Mouse (Mus musculus): ENCODE results near the gene Ccm2. TPM values are rescaled to one million over a fixed set of nuclear protein-coding genes. Genes with fewer than 3 reads are reported as not detected.

Ccm2 gene
- polyA plus RNA-seq, 1 experiment = 60.8 TPM

DNA sequence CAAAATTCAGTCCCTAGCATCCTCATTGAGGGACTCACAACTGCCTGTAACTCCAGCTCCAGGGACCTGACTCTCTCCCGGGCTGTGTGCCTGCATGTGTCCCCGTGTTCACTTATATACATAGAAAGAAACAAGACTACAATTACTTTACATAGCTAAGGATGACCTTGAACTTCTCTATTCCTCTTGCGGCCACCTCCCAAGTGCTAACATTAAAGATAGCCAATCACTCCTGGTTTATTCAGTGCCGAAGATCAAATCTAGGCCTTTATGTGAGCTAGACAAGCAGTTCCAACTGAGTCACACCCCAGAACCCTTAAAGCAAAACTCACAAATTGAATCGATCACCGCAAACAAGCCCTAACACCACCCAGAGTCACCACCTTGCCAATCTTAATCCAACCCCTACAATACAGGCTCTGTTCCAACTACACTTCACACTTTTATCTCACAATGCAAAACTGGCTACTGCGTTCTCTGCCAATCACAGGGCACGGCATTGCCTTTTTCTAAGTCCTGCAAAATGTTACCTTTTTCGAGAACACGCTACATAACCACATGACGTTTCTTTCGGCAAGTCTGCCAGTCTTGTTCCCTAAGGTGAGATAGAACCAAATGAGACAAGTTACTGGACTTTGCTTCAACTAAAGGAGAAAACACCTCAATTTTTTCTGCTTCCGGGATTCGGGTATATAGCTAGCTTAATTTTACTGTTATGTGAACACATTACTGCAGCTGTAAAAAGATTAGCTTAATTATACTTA lies 78.1 kb downstream of the Ccm2 start:
- Histone ChIP-seq H3K4me3 (ENCODE audit: insufficient read depth, low read depth, low read length) (peak overlapping the region; percentile 94), H3K27ac (ENCODE audit: insufficient read depth, low read depth, low read length) (no peak overlapping the region), H3K27me3 (replicated peaks; ENCODE audit: control insufficient read depth, insufficient read depth, low read length) (no peaks in the 10 kb centered on the region), H3K36me3 (ENCODE audit: control insufficient read depth, insufficient read depth, low read length) (peaks cover 5% of the 10 kb centered on the region), H3K4me1 (ENCODE audit: control insufficient read depth, insufficient read depth, low read length) (peaks cover 10% of the 10 kb centered on the region; the same call in 1 of the 2 replicates)
- DNase-seq = no peak
- 54% methylated on average over 14 of the region's 14 CpGs for WGBS
- TF ChIP-seq POLR2A (IDR thresholded peaks at IDR 0.05; ENCODE audit: low read depth, low read length) = no peak
- TF ChIP-seq CTCF (conservative IDR thresholded peaks at IDR 0.05; ENCODE audit: insufficient read depth, insufficient read length, low read depth, low read length) = no peak

DNA sequence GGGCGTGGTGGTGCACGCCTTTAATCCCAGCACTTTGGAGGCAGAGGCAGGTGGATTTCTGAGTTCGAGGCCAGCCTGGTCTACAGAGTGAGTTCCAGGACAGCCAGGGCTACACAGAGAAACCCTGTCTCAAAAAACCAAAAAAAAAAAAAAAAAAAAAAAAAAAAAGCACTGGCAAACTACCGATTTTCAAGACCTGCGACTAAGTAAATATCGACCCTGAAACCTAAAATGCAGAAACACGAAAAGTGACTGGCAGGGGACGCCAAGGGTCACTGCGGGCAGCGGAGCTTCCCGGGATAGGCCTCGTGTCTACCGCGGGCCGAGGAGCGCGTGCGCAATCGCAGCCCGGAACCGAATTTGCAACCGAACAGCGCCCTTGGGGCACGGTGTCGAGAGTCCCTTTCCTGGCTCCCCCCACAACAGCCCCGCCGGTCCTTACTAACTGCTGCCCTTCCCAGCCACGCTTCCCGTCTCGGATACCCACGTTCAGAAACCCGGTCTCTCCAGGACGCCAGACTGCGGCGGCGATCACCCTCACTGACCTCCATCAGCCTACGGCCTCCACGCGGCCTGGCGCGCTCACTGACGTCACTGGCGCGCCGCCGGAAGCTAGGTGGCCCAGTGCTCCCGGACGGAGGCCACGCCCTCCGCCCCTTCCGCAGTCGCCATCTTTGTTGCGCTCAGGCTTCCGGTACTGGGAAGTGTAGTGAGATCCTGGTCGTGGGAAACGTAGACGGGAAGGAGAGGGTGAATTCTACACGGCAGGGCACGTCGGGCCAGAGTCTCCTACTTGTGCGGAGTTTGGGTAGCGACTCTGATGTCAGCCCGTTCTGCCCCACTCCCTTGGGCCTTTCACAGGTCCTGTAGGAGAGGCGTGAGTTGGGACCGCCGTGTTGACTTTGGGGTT lies 79.0 kb downstream of the Ccm2 start, which contains the start of gene Tbrg4:
TSS of gene Tbrg4 (minus strand) at position 590 of the 910 bp plus-strand sequence.
- no peaks in the 10 kb centered on the region for H3K27me3 ChIP-seq (replicated peaks; ENCODE audit: control insufficient read depth, insufficient read depth, low read length)
- under 1% methylated on average over 66 of the region's 66 CpGs for WGBS
- peak; percentile 96 for DNase-seq
- peaks cover 10% of the 10 kb centered on the region; the same call in 1 of the 2 replicates for H3K4me1 ChIP-seq (ENCODE audit: control insufficient read depth, insufficient read depth, low read length)
- H3K36me3 ChIP-seq (ENCODE audit: control insufficient read depth, insufficient read depth, low read length) = peaks cover 3% of the 10 kb centered on the region; the same call in 1 of the 2 replicates
- peak within 1 kb of the TSS; percentile 94 for H3K4me3 ChIP-seq (ENCODE audit: insufficient read depth, low read depth, low read length)
- peak within 1 kb of the TSS; percentile 92 for H3K27ac ChIP-seq (ENCODE audit: insufficient read depth, low read depth, low read length)
- TF ChIP-seq POLR2A (IDR thresholded peaks at IDR 0.05; ENCODE audit: low read depth, low read length) = peak; percentile 76
- TF ChIP-seq CTCF (conservative IDR thresholded peaks at IDR 0.05; ENCODE audit: insufficient read depth, insufficient read length, low read depth, low read length) = no peak

DNA sequence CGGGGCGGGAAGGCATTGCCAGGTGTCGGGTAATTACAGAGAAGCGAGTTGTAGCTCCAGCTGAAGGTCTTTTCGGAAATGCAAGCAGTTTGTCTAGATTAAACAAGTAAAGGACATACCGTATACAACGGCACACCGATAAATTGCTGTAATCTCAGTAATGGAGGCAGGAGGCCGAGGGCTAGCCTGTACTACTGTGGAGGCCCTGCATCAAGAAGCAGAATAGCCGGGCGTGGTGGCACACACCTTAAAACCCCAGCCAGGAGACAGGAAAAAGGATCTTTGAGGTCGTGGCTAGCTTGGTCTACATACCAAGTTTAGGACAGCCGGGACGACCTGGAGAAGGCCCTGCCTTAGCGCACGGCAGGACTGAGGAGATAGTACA lies 79.7 kb downstream of the Ccm2 start:
- DNase-seq = no peak
- peaks cover 10% of the 10 kb centered on the region; the same call in 1 of the 2 replicates for H3K4me1 ChIP-seq (ENCODE audit: control insufficient read depth, insufficient read depth, low read length)
- no peaks in the 10 kb centered on the region for H3K27me3 ChIP-seq (replicated peaks; ENCODE audit: control insufficient read depth, insufficient read depth, low read length)
- WGBS = 9% methylated on average over 16 of the region's 16 CpGs
- H3K4me3 ChIP-seq (ENCODE audit: insufficient read depth, low read depth, low read length) = peak overlapping the region; percentile 94
- H3K36me3 ChIP-seq (ENCODE audit: control insufficient read depth, insufficient read depth, low read length) = peaks cover 1% of the 10 kb centered on the region; the same call in 1 of the 2 replicates
- peak overlapping the region; percentile 91 for H3K27ac ChIP-seq (ENCODE audit: insufficient read depth, low read depth, low read length)
- no peak for TF ChIP-seq POLR2A (IDR thresholded peaks at IDR 0.05; ENCODE audit: low read depth, low read length)
- no peak for TF ChIP-seq CTCF (conservative IDR thresholded peaks at IDR 0.05; ENCODE audit: insufficient read depth, insufficient read length, low read depth, low read length)

DNA sequence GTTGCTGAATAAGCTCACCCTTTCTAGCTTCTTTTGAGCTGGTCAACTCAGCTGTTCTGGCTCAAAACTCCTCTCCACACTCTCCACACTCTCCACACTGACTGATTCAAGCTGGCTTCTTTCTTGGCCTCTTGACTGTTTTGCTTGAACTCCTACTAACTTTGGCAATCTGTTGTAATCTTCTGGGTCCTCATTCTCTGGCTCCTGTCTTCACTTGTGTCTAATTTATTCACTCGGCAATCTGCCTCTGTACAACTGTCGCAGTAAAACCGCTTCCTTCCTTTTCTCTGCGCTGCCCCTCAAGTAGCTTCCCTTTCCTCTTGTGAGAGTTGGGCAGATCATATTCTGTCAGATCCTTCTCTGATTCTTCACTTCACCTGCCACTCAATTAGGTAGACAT lies 81.0 kb downstream of the Ccm2 start:
- no peak for DNase-seq
- no peak overlapping the region for H3K27ac ChIP-seq (ENCODE audit: insufficient read depth, low read depth, low read length)

DNA sequence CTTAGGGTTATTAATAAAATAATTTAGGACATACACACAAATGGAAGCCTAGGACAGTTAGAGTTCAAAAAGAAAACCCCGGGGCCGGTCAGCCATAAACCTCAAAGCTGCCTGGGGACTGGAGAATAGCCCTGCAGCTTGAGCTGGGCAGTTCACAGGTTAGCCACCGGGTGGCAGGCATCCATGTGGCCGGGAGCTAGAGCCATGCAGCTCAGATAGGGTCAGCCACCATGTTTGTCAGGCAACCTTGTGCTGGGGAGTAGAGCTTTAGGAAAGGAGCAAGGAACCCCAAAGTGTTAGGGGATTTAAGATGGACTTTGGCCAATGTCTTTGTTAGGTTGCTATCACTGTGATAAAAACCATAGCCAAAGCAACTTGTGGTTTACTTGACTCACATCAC lies 81.9 kb downstream of the Ccm2 start:
- Histone ChIP-seq H3K4me1 (ENCODE audit: control insufficient read depth, insufficient read depth, low read length) (peaks cover 10% of the 10 kb centered on the region; the same call in 1 of the 2 replicates), H3K27ac (ENCODE audit: insufficient read depth, low read depth, low read length) (no peak overlapping the region), H3K36me3 (ENCODE audit: control insufficient read depth, insufficient read depth, low read length) (no peaks in the 10 kb centered on the region), H3K27me3 (replicated peaks; ENCODE audit: control insufficient read depth, insufficient read depth, low read length) (no peaks in the 10 kb centered on the region), H3K4me3 (ENCODE audit: insufficient read depth, low read depth, low read length) (no peak overlapping the region)
- TF ChIP-seq POLR2A (IDR thresholded peaks at IDR 0.05; ENCODE audit: low read depth, low read length) (no peak), CTCF (conservative IDR thresholded peaks at IDR 0.05; ENCODE audit: insufficient read depth, insufficient read length, low read depth, low read length) (peak; percentile 64)
- WGBS = 12% methylated on average over 4 of the region's 4 CpGs
- DNase-seq = peak; percentile 57

More for the DNA sequence above, 81.0 kb downstream of the Ccm2 start:
- TF ChIP-seq CTCF (conservative IDR thresholded peaks at IDR 0.05; ENCODE audit: insufficient read depth, insufficient read length, low read depth, low read length) (no peak), POLR2A (IDR thresholded peaks at IDR 0.05; ENCODE audit: low read depth, low read length) (no peak)
- H3K36me3 ChIP-seq (ENCODE audit: control insufficient read depth, insufficient read depth, low read length) = peaks cover 1% of the 10 kb centered on the region; the same call in 1 of the 2 replicates
- H3K4me3 ChIP-seq (ENCODE audit: insufficient read depth, low read depth, low read length) = no peak overlapping the region
- WGBS = 83% methylated on average over 4 of the region's 4 CpGs
- peaks cover 10% of the 10 kb centered on the region; the same call in 1 of the 2 replicates for H3K4me1 ChIP-seq (ENCODE audit: control insufficient read depth, insufficient read depth, low read length)
- no peaks in the 10 kb centered on the region for H3K27me3 ChIP-seq (replicated peaks; ENCODE audit: control insufficient read depth, insufficient read depth, low read length)

DNA sequence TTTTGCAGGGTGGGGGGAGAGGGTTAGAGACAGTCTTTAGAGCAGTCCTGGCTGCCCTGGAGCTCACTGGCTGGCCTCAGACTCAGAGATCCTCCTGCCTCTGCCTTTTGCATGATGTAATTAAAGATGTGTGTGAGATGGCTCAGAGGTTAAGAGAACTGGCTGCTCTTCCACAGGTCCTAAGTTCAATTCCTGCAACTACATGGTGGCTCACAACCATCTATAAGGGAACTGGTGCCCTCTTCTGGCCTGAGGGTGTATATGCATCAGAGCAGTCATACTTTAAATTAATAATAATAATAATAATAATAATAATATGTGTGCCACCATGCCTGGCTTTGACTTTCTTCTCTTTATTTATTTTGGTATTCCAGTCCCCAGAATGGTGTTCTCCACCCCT lies 83.0 kb downstream of the Ccm2 start:
- TF ChIP-seq CTCF (conservative IDR thresholded peaks at IDR 0.05; ENCODE audit: insufficient read depth, insufficient read length, low read depth, low read length) = peak; percentile 32; the same call in 1 of the 2 replicates
- TF ChIP-seq POLR2A (IDR thresholded peaks at IDR 0.05; ENCODE audit: low read depth, low read length) = no peak
- peak; percentile 26 for DNase-seq
- Histone ChIP-seq H3K4me3 (ENCODE audit: insufficient read depth, low read depth, low read length) (no peak overlapping the region), H3K27ac (ENCODE audit: insufficient read depth, low read depth, low read length) (no peak overlapping the region), H3K27me3 (replicated peaks; ENCODE audit: control insufficient read depth, insufficient read depth, low read length) (no peaks in the 10 kb centered on the region), H3K36me3 (ENCODE audit: control insufficient read depth, insufficient read depth, low read length) (no peaks in the 10 kb centered on the region), H3K4me1 (ENCODE audit: control insufficient read depth, insufficient read depth, low read length) (peaks cover 8% of the 10 kb centered on the region; the same call in 1 of the 2 replicates)

All from kidney, adult 2 months (tissue).